Mouse (Mus musculus): ENCODE measurements around the gene A130010J15Rik. TPM values are rescaled to one million over a fixed set of nuclear protein-coding genes. Genes with fewer than 3 reads are reported as not detected.

A130010J15Rik gene
- total and polyA plus RNA-seq, 3 experiments: 9.1 to 22.4 (median 18.6) TPM

GRCm38 (mm10) chr1:193195169-193195810, 27.4 kb downstream of the A130010J15Rik start:
- dilution Hi-C loops (cut with MboI; ENCODE audit: extremely low pct_ligation_motif_present, extremely low pct_unique_long_range_greater_than_20kb, low sequenced_read_pairs) (no loop called here), in situ Hi-C loops (cut with MboI; ENCODE audit: low pct_ligation_motif_present, low pct_unique_long_range_greater_than_20kb, low sequenced_read_pairs) (no loop called here)
- TF ChIP-seq NELFE (IDR thresholded peaks at IDR 0.05; ENCODE audit: low read depth, low read length) (no peak), BHLHE40 (IDR thresholded peaks at IDR 0.05; ENCODE audit: low read depth, low read length) (no peak), POLR2A (IDR thresholded peaks at IDR 0.05; ENCODE audit: low read depth, low read length) (no peak), RAD21 (IDR thresholded peaks at IDR 0.05; ENCODE audit: low read depth, low read length) (no peak), KAT2A (IDR thresholded peaks at IDR 0.05; ENCODE audit: insufficient replicate concordance, low read length) (no peak), GABPA (IDR thresholded peaks at IDR 0.05; ENCODE audit: insufficient replicate concordance, low read depth, low read length) (no peak), JUND (conservative IDR thresholded peaks at IDR 0.05; ENCODE audit: low read depth, low read length) (no peak), NRF1 (IDR thresholded peaks at IDR 0.05; ENCODE audit: low read depth, low read length) (no peak), CHD2 (IDR thresholded peaks at IDR 0.05; ENCODE audit: low read length) (no peak), CHD1 (IDR thresholded peaks at IDR 0.05; ENCODE audit: low read depth, low read length) (no peak), USF1 (IDR thresholded peaks at IDR 0.05; ENCODE audit: low read depth, low read length) (no peak), MEF2A (IDR thresholded peaks at IDR 0.05; ENCODE audit: borderline replicate concordance, low read depth, low read length) (no peak), RCOR1 (conservative IDR thresholded peaks at IDR 0.05; ENCODE audit: low read depth, low read length) (no peak), SMC3 (IDR thresholded peaks at IDR 0.05; ENCODE audit: low read depth, low read length) (no peak), ZKSCAN1 (IDR thresholded peaks at IDR 0.05; ENCODE audit: borderline replicate concordance, low read depth, low read length) (no peak), CTCF (conservative IDR thresholded peaks at IDR 0.05 in 1 of 2, IDR thresholded peaks at IDR 0.05 in 1 of 2; ENCODE audit: low read depth in 2 of 2, low read length in 2 of 2) (no peak), USF2 (conservative IDR thresholded peaks at IDR 0.05; ENCODE audit: low read depth, low read length) (no peak)
- peaks cover 26% of the 10 kb centered on the region for H3K79me2 ChIP-seq (replicated peaks; ENCODE audit: control insufficient read depth, extremely low read depth, insufficient read depth, poor library complexity, severe bottlenecking)
- no peak overlapping the region; the same call in 1 of the 2 replicates for H3K27ac ChIP-seq (ENCODE audit: insufficient read depth, low read depth)
- no peaks in the 10 kb centered on the region for H3K27me3 ChIP-seq (replicated peaks)
- peaks cover 18 to 89% of the 10 kb centered on the region in 2 experiments for H3K4me1 ChIP-seq (ENCODE audit: control insufficient read depth in 1 of 2, insufficient read depth in 2 of 2)
- H3K9ac ChIP-seq (ENCODE audit: insufficient read depth, low read depth): no peak overlapping the region
- peaks cover 76 to 90% of the 10 kb centered on the region in 2 experiments for H3K36me3 ChIP-seq (replicated peaks in 1 of 2; ENCODE audit: control insufficient read depth in 1 of 2, insufficient read depth in 1 of 2, low read length in 1 of 2)
- no peak overlapping the region for H3K4me2 ChIP-seq (ENCODE audit: insufficient read depth, low read depth, poor library complexity, severe bottlenecking)
- no peaks in the 10 kb centered on the region for H3K9me3 ChIP-seq (replicated peaks; ENCODE audit: low read length)
- H3K4me3 ChIP-seq (replicated peaks in 1 of 3; ENCODE audit: low read depth in 2 of 3, low read length in 2 of 3, poor library complexity in 1 of 3): no peak overlapping the region
- DNase-seq (ENCODE audit: extremely low read depth): no peak

GRCm38 (mm10) chr1:193197494-193198205, 29.8 kb downstream of the A130010J15Rik start:
- Histone ChIP-seq H3K27me3 (replicated peaks) (no peaks in the 10 kb centered on the region), H3K36me3 (replicated peaks in 1 of 2; ENCODE audit: control insufficient read depth in 1 of 2, insufficient read depth in 1 of 2, low read length in 1 of 2) (peaks cover 58 to 74% of the 10 kb centered on the region in 2 experiments), H3K4me2 (ENCODE audit: insufficient read depth, low read depth, poor library complexity, severe bottlenecking) (0 out of 2 replicates have a peak overlapping the region, but pooled peaks have one; percentile 10), H3K79me2 (replicated peaks; ENCODE audit: control insufficient read depth, extremely low read depth, insufficient read depth, poor library complexity, severe bottlenecking) (peaks cover 36% of the 10 kb centered on the region), H3K9ac (ENCODE audit: insufficient read depth, low read depth) (no peak overlapping the region), H3K9me3 (replicated peaks; ENCODE audit: low read length) (no peaks in the 10 kb centered on the region), H3K4me1 (ENCODE audit: control insufficient read depth in 1 of 2, insufficient read depth in 2 of 2) (peaks cover 21 to 76% of the 10 kb centered on the region in 2 experiments), H3K27ac (ENCODE audit: insufficient read depth, low read depth) (no peak overlapping the region), H3K4me3 (replicated peaks in 1 of 3; ENCODE audit: low read depth in 2 of 3, low read length in 2 of 3, poor library complexity in 1 of 3) (no peak overlapping the region)
- no peak for DNase-seq (ENCODE audit: extremely low read depth)
- TF ChIP-seq SMC3 (IDR thresholded peaks at IDR 0.05; ENCODE audit: low read depth, low read length) (no peak), E2F4 (IDR thresholded peaks at IDR 0.05; ENCODE audit: insufficient replicate concordance, low read depth, low read length) (no peak), POLR2AphosphoS2 (IDR thresholded peaks at IDR 0.05; ENCODE audit: low read depth, low read length) (no peak), IRF4 (IDR thresholded peaks at IDR 0.05; ENCODE audit: low read depth, low read length) (no peak), MAFK (IDR thresholded peaks at IDR 0.05; ENCODE audit: insufficient replicate concordance, low read length) (no peak), CHD1 (IDR thresholded peaks at IDR 0.05; ENCODE audit: low read depth, low read length) (no peak), BHLHE40 (IDR thresholded peaks at IDR 0.05; ENCODE audit: low read depth, low read length) (no peak), RCOR1 (conservative IDR thresholded peaks at IDR 0.05; ENCODE audit: low read depth, low read length) (no peak), USF1 (IDR thresholded peaks at IDR 0.05; ENCODE audit: low read depth, low read length) (no peak), PAX5 (IDR thresholded peaks at IDR 0.05; ENCODE audit: low read length) (no peak), ZC3H11A (IDR thresholded peaks at IDR 0.05; ENCODE audit: low read depth, low read length) (no peak), JUND (conservative IDR thresholded peaks at IDR 0.05; ENCODE audit: low read depth, low read length) (no peak), MEF2A (IDR thresholded peaks at IDR 0.05; ENCODE audit: borderline replicate concordance, low read depth, low read length) (no peak), GABPA (IDR thresholded peaks at IDR 0.05; ENCODE audit: insufficient replicate concordance, low read depth, low read length) (no peak)
- in situ Hi-C loops (cut with MboI; ENCODE audit: low pct_ligation_motif_present, low pct_unique_long_range_greater_than_20kb, low sequenced_read_pairs) (no loop called here), dilution Hi-C loops (cut with MboI; ENCODE audit: extremely low pct_ligation_motif_present, extremely low pct_unique_long_range_greater_than_20kb, low sequenced_read_pairs) (no loop called here)

All from CH12.LX (cell line).